Mouse (Mus musculus) cerebellum, adult 9-10 months (tissue): ENCODE results near the gene Jade1.

Experiments
- DNase-seq: peaks from one replicate; pipeline ENCODE4 v3.0.0; 2022

The Jade1 gene

DNA sequence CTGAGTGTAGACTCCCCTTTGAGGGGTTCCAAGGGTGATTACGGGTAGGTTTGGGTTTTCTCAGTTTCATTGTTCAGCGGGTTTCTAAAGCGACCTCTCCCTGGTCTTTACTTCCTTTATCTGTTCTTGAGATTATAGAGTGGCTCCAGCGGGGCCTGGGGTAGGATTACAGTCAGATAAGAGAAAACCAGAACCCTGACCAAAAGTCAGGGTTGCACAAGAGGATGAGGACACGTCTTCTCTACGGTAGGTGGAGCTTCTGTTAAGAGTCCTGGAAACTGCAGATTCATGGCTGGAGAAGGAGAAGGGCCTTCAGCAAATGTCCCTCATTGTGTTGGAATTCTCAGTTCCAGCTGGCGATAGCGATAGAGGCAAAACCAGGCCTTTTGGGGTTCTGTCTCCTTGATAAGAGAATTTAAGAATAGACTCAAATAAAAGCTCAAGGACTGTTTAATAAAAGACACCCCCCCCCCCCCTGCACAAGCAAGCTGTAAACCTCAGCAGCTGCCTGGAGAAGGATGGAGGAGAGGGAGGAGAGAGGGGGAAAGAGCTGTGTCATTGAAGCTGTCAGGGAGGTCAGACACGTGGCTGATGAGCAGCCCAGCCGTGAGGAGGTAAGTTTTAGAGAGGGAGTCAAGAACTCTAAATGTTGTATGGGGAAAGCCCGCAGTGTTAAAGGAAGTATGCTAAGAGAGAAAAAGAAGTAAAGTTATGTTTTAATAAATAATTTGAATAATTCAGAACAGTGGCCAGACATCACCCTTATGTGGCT lies 2.6 kb upstream of the Jade1 start:
- no peak for DNase-seq

- no peak for DNase-seq
Measured at GRCm38 (mm10) chr3:41553681-41554080, 1.9 kb upstream of the Jade1 start.

GRCm38 (mm10) chr3:41554480-41555475 lies 753 bp upstream of the Jade1 start:
- DNase-seq: no peak

DNA sequence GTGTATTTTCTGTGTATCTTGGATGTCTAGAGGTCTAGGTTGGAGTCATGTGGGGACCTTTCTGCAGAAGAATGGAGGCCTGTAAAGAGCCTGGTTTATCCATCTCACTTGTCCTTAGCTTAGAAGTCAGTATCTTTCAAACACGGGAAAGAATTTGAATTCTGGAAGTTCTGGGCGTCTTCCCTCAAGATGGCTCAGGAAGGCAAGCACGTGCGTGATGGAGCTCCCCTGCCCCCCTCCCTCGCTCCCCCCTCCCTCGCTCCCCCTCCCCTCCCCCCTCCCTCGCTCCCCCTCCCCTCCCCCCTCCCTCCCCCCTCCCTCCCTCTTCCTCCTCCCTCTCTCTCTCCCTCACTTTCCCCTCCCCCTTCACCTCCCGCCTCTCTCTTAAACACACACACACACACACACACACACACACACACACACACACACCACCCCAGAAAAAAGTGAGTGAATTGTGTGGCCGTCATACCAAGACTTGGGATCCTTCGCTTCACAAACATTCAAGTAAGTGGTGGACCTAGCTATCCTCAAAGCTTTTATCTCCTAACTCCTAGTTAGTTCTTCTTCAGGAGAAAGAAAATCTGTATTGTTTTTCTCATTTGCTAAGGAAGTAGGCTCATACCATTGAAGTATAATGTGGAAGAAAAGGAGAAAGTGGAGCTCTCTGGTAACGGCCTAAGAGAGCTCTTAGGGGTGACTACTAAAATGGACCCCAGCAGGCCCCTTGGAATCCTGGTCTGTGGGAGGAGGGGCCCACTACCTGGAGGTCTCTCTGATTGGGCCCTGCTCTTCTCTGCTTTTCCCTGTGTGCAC lies 1.1 kb downstream of the Jade1 start:
- DNase-seq: no peak

DNA sequence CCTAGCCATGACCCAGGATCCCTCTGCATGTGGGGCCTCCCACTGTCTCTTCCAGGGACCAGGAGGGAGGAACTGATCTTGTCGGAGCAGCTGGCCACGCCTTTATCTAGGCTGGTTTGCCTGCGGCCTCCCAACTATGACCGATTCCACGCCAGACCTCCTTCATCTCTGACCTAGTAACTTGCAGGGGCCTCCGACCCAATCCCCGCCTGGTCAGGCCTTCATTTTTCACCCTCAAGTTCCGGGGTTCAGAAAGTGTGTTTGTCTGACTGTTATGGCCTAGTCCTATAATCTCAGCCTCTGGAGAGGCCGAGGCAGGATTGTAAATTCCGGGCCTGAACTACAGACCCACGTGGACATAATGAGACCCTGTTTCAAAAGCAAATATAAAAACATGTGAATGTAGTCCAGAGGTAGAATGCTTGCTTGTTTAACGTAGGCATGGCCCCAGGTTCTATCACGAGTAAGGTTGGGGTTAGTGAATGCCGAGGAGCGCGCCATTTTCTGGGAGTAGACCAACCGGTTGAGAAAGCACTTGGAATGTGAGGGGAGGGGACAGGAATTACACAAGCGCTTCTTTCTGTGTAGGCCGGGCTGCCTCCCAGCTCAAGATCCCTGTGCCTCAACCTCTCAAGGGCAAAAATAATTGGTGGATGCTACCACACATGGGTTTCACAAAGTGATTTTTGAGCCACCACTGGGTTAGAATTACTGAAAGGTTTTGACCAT lies 1.9 kb downstream of the Jade1 start:
- no peak for DNase-seq

- DNase-seq: no peak
Measured at GRCm38 (mm10) chr3:41560489-41560888, 5.0 kb downstream of the Jade1 start.

- DNase-seq: no peak
Measured at GRCm38 (mm10) chr3:41561787-41562186, 6.3 kb downstream of the Jade1 start.

DNA sequence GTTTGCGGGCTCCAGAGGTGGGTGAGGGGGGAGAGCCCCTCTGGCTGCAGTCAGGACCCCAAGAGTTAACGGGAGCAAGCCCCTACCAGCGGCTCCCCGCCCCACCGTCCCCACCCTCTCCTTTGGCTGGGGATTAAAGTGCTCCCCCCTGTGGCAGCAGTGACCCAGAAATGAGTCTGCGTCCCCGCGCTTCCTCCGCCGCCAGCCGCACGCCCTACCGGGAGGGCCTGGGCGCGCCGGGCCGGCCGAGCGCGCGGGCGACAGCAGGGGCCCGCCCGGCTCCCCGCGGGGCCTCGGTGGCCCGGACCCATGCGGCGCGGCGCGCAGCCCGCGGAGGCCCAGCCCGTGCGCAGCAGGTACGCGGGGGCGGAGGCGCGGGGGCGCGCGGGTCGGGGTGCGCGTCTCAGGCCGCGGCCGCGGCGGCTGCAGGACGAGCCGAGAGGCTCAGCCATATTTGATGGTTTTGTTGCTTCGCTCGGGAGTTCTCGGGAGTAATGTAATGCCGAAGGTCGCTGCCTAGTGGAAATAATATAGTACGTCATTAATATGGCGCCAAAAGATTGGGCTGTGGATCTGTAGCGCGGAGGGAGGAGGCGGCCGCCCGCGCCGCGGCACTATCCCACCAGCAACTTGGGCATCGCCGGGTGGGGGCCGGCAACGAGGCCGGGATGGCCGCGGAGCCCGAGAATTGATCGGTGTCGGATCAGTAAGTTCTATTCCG lies 7.8 kb downstream of the Jade1 start:
- DNase-seq: peak; percentile 79

DNA sequence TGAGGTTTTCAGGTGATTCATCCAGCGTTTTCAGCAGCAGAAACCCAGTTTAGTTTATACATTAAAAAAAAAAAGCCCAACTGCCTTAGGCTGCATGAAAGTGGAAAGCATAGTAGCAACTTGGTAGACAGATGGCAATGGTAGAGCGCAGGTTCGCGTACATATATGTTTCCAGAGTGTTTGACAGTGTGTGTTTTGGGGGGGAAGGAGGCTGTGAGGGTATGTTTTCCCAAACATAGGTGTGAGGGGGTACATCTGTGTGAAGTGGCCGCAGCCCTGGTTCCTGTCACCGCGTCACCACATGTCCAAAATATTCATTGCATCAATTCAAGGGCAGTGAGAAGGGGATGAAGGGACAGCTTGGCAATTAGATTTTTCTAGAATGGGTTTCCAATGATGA lies 8.5 kb downstream of the Jade1 start:
- no peak for DNase-seq

GRCm38 (mm10) chr3:41564471-41565213 lies 9.1 kb downstream of the Jade1 start:
- DNase-seq: peak; percentile 81

GRCm38 (mm10) chr3:41565410-41565823 lies 9.9 kb downstream of the Jade1 start:
- DNase-seq: peak; percentile 83

GRCm38 (mm10) chr3:41565955-41566354 lies 10.4 kb downstream of the Jade1 start:
- peak; percentile 85 for DNase-seq

GRCm38 (mm10) chr3:41569943-41570342 lies 14.4 kb downstream of the Jade1 start:
- peak; percentile 4 for DNase-seq

DNA sequence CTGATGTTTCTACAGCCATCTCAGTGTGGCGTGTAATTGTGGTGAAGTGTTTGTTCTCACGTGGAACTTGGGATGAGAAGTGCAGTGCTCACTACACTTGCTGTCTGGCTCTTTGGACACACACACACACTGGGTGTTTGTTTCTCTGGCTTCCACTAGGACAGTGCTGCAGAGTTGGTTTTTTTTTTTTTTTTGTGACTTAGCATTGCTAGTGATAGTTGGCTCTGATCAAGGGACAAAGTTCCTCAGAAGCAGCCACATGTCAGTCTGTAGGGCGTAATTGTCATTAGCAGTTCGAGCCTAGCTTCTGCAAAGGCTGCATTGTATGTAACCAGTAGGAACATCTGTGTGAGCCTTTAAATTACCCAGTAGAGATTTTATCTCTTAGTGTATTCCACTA lies 16.6 kb downstream of the Jade1 start:
- no peak for DNase-seq

GRCm38 (mm10) chr3:41572968-41573367 lies 17.4 kb downstream of the Jade1 start:
- peak; percentile 8 for DNase-seq

DNA sequence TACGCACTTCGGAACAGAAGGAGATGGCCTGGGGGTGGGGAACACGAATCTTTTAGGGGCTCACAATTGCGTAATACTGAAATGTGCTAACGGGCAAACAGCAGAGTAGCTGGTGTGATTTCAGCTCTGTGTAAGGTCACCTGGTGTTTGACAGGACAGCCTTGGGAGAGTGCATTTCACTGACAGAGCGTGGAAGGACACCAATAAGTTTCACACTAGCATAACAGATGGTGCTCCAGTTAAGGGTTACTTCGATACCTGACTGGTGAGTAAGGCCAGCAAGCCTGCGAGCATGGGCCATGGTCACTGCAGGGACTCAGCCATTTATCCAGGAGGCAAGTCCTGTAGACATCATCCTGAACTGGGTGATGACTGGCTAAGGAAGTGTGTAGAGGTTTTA lies 18.7 kb downstream of the Jade1 start:
- DNase-seq: no peak

DNA sequence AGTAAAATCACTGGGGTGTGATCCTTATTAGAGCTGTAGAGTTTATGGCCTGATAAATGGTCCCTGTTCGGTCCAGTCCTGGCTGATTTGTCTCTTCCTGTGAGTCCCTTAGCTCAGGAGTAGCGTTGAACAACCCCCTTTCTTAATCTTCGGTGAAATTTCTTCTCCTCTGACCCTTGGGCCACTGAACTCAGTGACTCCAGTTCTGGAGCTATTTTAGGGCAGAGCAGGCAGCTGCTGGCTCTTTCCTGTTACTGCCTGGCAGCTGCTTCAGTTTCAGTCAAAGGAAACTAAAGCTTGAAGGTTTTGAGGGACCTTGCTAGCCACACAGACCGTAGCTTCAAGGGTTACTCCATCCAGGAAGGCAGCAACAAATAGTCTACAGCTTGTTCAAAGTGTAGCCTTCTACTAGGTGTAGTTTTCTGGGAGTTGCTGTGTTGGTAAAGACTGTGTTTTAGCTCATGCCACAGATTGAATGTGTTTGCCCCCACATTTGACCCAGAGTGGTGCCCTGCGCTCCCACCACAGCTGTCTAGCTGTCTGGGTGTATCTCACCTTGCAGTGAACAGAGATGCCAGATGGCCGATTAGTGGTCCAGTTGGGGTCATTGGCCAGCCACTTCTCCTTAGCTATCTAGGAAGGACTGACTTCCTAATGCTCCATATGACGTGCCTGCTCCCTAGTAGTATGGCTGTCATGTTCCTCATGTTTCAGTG lies 19.3 kb downstream of the Jade1 start:
- no peak for DNase-seq

DNA sequence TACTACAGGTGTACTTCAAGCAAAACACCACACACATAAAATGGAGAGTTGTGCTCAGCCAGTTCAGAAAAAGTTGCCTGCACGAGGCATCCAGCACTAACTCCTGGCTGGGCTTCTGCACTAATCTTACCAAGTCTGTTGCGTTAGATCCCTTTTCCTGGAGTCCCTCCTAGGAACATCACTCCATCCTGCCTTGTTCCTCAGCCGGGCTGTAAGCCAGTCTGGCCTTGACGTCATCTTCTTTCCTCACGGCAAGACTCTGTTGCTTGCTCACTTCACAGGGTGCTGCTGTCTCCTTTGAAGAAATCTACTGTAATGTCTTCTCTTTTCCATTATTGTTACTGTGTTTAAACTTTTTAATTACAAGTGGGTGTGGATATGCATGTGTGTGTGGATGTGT lies 20.4 kb downstream of the Jade1 start:
- no peak for DNase-seq

- DNase-seq: no peak
Measured at GRCm38 (mm10) chr3:41577240-41577639, 21.7 kb downstream of the Jade1 start.

DNA sequence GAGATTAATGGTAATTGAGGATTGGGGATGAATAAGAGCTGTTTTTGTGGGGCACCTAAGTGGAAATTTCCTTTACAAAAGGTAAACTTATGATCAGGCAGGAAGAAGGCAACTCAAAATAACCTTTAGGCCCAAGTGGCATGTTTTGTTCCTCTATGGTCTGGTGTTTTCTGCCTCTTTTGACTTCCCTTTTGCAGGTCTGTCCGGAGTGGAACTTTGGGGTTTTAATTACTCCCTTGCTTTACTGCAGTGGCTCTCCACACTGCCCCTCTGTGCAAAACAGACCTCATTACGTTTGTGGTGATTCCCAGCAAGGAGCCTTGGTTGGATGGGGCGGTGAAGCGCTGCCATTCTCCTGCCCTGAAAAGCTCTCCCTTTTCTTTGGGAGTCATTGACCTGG lies 24.3 kb downstream of the Jade1 start:
- no peak for DNase-seq
